Mouse (Mus musculus): ENCODE data around the gene Ppp1r10. TPM values are rescaled to one million over a fixed set of nuclear protein-coding genes. Genes with fewer than 3 reads are reported as not detected.

The Ppp1r10 gene
- total RNA-seq, 4 experiments from 2014 or later, result 61.5 to 70.4 (median 63.2) TPM

Small RNAs within 50 kb of the gene (microRNA-seq; reads per million reads assigned to microRNA genes)
- gene Gm28033 (0.22 to 1.9 reads per million in 2 experiments), gene Mir1894 (0.66 to 0.84 reads per million in 2 experiments), gene Mir877 (280 to 364 reads per million in 2 experiments)

Other genes with a start within 250 kb of the Ppp1r10 start
- gene Vars2, start 248.8 kb upstream of the Ppp1r10 start, total RNA-seq (2022), result 10 to 100 TPM; 28.3 to 41.6 (median 38.0) TPM
- 10 to 100 TPM; 27.6 to 36.9 (median 31.2) TPM for gene Gtf2h4, start 242.7 kb upstream of the Ppp1r10 start, total RNA-seq (2022)
- gene Ddr1, start 211.8 kb upstream of the Ppp1r10 start, total RNA-seq (2022), result 10 to 100 TPM; 62.0 to 76.7 (median 65.9) TPM
- gene Ier3, start 94.8 kb upstream of the Ppp1r10 start, total RNA-seq (2022), result 10 to 100 TPM; 11.1 to 17.3 (median 15.2) TPM
- 100 to 1,000 TPM; 118 to 151 (median 137) TPM for gene Flot1, start 93.2 kb upstream of the Ppp1r10 start, total RNA-seq (2022)
- 100 to 1,000 TPM; 430 to 459 (median 451) TPM for gene Tubb5, start 78.1 kb upstream of the Ppp1r10 start, total RNA-seq (2022)
- gene Mdc1, start 74.9 kb upstream of the Ppp1r10 start, total RNA-seq (2022), result 10 to 100 TPM; 13.8 to 21.2 (median 18.2) TPM
- 1 to 10 TPM; 2.6 to 3.4 (median 3.0) TPM for gene Nrm, start 55.1 kb upstream of the Ppp1r10 start, total RNA-seq (2022)
- gene Ppp1r18, start 50.8 kb upstream of the Ppp1r10 start, total RNA-seq (2022), result 10 to 100 TPM in 2 of 4 experiments, 1 to 10 TPM in 2; 9.1 to 15.0 (median 10.9) TPM
- 10 to 100 TPM; 28.1 to 30.6 (median 29.0) TPM for gene Dhx16, start 36.6 kb upstream of the Ppp1r10 start, total RNA-seq (2022)
- gene 2310061I04Rik, start 19.0 kb upstream of the Ppp1r10 start, total RNA-seq (2022), result 10 to 100 TPM; 40.3 to 63.3 (median 51.9) TPM
- 10 to 100 TPM; 52.5 to 57.0 (median 53.1) TPM for gene Atat1, start 6.4 kb upstream of the Ppp1r10 start, total RNA-seq (2022)
- gene Mrps18b, start within 50 bp of the Ppp1r10 start, total RNA-seq (2022), result 10 to 100 TPM; 42.6 to 48.7 (median 47.6) TPM
- gene Abcf1, start 53.3 kb downstream of the Ppp1r10 start, total RNA-seq (2022), result 10 to 100 TPM; 60.6 to 75.4 (median 65.0) TPM
- gene Gnl1, start 63.4 kb downstream of the Ppp1r10 start, total RNA-seq (2022), result 100 to 1,000 TPM; 180 to 196 (median 184) TPM
- gene Prr3, start 63.8 kb downstream of the Ppp1r10 start, total RNA-seq (2022), result 10 to 100 TPM; 35.3 to 44.5 (median 38.4) TPM
- gene H2-T24, start 104.1 kb downstream of the Ppp1r10 start, total RNA-seq (2022), result 1 to 10 TPM; 1.1 to 3.3 (median 1.6) TPM
- 10 to 100 TPM; 15.9 to 25.5 (median 21.3) TPM for gene H2-T23, start 116.4 kb downstream of the Ppp1r10 start, total RNA-seq (2022)
- gene H2-T22, start 126.3 kb downstream of the Ppp1r10 start, total RNA-seq (2022), result 10 to 100 TPM; 17.7 to 21.2 (median 18.6) TPM
- not detected for gene Gm6034, start 126.5 kb downstream of the Ppp1r10 start, total RNA-seq (2022)
- gene Gm11127, start 141.9 kb downstream of the Ppp1r10 start, total RNA-seq (2022), result 1 to 10 TPM in 3 of 4 experiments, under 1 TPM in 1; 0.72 to 3.4 (median 2.0) TPM
- under 1 TPM in 2 of 4 experiments, not detected in 2; 0.23 to 0.52 TPM for gene Gm19684, start 205.2 kb downstream of the Ppp1r10 start, total RNA-seq (2022)
- under 1 TPM in 1 of 4 experiments, not detected in 3; 0.43 TPM for gene Gm7030, start 213.0 kb downstream of the Ppp1r10 start, total RNA-seq (2022)